Mouse (Mus musculus): ENCODE measurements around the gene Zfyve1.

Gene Zfyve1

GRCm38 (mm10) chr12:83580283-83580682 is 16.7 kb downstream of the Zfyve1 start:
- no peak for DNase-seq (ENCODE audit: low read depth)

- no peak for DNase-seq (ENCODE audit: low read depth)
Measured at GRCm38 (mm10) chr12:83578896-83579569, 18.0 kb downstream of the Zfyve1 start.

DNA sequence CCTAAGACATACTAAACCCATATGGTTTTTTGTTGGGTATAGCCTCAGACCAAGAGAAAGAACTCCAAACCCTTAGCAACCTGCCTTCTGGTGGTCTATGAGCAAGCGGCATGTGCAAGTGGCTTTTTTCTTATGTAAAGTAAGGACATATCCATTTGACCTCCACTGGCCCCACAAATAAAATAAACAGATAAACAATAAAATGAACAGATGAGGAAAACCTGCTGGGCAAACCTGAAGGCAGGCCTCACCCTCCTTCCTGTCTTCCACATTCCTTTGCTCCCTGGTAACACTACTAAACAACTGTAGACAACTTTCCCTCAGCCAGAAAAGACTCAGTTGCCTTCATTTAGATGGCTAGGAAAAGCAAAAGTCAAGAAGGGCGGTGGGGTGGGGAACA is 18.7 kb downstream of the Zfyve1 start:
- DNase-seq (ENCODE audit: low read depth) = no peak

- DNase-seq (ENCODE audit: low read depth) = no peak
Measured at GRCm38 (mm10) chr12:83577445-83577844, 19.6 kb downstream of the Zfyve1 start.

DNA sequence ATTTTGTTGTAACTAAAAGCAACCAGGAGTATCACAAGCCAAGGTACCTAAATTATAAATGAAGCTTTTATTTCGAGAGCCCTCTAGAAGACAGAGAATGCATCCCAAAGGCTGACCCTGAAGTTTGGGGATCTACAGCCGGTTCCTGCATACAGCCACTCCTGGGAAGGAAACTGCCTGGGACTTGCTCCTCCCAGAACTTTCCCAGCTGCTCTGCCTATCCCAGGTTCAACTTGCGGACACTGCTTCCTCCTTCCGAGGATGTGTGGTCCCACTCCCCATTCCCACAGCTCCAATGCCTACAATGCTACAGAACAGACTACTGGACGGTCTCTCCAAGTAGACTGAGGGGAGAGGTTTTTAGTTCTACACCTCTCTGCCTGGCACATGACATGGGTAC is 24.3 kb downstream of the Zfyve1 start:
- DNase-seq (ENCODE audit: low read depth) = no peak

DNA sequence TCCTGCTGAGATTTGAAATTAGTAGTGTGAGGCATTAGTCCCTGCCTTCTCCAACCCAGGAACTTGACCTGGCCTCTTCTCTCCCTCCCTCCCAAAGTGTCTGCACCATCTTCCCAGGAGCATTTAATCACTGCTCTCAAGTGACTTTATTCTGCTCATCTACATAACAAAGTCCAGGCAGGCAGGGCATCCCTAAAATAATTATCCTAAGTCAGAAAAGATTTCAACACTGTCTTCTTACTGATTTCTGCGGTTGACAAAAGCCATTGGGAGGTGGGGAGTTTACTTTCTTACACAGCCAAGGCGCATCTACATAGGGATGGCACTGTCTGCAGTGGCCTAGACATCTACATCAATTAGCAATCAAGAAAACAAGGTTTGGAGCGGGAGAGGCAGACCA is 27.2 kb downstream of the Zfyve1 start:
- DNase-seq (ENCODE audit: low read depth) = no peak

GRCm38 (mm10) chr12:83562589-83562988 is 34.4 kb downstream of the Zfyve1 start:
- no peak for DNase-seq (ENCODE audit: low read depth)

- no peak for DNase-seq (ENCODE audit: low read depth)
Measured at GRCm38 (mm10) chr12:83560189-83560588, 36.8 kb downstream of the Zfyve1 start.

DNA sequence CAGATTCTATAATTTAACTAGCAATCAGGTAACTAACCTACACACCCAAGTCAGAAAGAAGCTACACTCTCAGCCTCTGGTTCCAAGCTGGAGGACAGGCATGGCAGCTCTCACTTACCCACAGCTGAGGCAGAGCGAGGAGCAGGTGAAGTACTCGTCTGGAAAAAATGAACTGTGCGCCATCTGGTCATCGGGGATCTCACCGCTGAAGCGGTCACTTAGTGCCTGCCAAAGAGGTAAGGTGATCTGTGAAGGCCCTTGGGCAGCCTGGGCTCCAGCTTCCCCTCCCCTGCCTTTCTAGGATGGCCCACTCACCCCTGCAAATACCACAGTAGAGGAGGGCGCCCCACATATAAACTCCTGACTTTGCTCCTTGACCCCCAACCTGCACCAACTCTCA is 38.5 kb downstream of the Zfyve1 start:
- no peak for DNase-seq (ENCODE audit: low read depth)

DNA sequence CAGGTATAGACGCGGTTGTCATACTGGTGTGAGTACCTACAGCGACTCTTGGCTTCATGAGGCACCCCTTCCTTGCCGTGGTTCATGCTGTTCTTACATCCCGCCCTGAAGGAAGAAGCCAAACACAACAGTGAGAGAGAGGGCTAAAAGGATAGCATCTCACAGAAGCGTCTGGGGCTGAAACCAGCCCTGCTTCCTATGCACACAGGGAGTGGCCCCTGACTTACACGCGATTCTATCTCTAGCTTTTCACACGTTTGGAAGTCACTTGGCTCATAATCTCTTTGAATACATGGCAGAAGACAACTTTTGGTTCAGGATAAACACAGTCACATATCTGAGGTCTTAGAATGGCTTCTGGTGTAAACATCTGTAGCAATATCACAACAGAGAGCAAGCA is 41.4 kb downstream of the Zfyve1 start:
- no peak for DNase-seq (ENCODE audit: low read depth)

DNA sequence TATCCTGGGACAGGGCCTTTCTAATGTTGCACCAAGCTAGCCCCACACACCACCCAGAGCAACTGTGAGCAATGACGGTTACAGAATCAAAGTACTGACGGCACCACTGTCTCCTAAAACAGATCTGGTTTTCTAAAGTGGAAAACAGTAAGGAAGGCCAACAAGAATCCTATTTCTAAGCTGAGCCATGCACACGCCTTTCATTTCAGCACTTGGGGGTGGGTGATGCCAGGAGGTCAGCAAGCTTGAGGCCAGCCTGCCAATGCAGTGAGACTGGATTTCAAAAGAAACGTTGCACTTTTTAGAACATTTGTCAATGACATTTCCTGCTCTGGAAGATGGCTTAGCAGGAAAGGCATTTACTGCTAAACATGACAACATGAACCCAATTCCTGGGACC is 43.2 kb downstream of the Zfyve1 start:
- no peak for DNase-seq (ENCODE audit: low read depth)

DNA sequence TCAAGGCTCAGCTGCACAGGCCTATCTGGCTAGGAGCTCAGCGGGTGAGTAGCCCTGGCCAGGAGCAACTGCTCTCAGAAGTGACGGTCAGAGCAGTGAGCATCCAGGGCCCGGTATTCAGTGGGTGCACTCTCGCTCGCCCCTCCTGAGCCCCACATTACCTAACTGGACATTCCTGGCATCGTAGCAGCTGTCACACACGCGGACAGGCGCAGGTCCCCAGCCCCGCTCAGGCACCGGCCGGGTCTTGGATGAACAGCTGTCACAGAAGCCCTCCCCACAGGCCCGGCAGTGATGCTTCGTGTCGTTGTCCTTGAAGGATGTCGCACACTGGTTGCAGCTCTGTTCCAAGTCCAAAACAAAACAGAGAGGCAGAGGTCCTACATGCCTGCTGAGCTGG is 45.7 kb downstream of the Zfyve1 start:
- no peak for DNase-seq (ENCODE audit: low read depth)

DNA sequence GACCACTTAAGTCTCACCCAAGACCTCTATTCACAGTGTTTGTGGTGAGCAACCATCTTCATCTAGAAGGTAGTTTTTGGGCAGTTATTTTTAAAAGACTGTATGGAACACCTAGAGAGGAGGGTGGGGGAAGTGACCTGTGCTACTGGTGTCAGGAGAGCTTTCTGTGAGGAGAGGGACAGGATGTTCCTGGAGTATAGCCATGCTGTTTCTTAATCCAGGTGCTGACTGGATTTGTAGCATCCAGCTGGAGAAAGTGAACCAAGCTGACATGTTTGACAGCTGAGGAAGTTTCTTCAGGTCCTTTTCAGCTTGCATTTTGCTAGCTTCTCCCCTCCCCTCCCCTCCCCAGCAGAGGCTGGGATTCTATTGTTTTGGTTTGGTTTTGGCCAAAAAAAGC is 52.2 kb downstream of the Zfyve1 start:
- DNase-seq (ENCODE audit: low read depth) = no peak

- DNase-seq (ENCODE audit: low read depth) = no peak
Measured at GRCm38 (mm10) chr12:83543997-83544396, 53.0 kb downstream of the Zfyve1 start.

DNA sequence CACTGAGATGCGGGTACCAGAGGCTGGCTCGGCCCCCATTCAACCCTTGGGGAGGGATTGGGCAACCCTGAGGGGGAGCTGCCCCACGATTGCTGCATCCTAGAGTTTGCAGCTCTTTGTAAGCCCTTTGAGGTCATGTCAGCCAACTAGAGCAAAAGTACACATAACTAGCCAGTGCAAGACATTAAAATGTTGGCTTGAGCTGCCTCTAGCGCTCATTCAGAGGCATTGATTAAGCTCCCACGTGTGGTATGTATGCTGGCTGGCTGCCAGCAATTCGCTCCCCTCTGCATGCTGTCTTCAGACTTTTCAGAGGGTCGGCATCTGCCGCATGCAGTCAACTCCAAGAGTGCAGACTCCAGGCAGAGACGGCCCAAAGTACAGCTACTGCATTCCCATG is 61.0 kb downstream of the Zfyve1 start:
- no peak for DNase-seq (ENCODE audit: low read depth)

DNA sequence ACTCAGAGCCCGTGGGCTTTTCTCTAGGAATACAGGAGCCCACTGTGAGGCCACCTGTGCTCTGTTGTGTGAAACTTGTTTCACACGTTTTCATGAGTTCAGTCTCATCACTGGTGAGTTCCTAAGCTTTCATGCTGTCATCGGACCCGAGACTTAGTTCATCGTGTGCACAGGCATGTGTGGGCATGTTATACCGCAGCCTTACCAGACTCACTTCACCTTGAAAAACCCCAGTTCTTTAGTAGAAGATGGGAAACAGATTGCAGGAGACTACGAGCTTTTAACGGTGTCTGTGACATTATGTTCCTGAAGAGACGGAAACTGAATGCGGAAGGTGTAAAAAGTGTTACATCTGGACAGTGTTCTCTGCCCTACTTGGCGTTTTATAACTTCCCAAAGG is 61.6 kb downstream of the Zfyve1 start:
- no peak for DNase-seq (ENCODE audit: low read depth)

- DNase-seq (ENCODE audit: low read depth) = no peak
Measured at GRCm38 (mm10) chr12:83534190-83534589, 62.8 kb downstream of the Zfyve1 start.

GRCm38 (mm10) chr12:83532966-83533365 is 64.1 kb downstream of the Zfyve1 start:
- no peak for DNase-seq (ENCODE audit: low read depth)

GRCm38 (mm10) chr12:83531992-83532391 is 65.0 kb downstream of the Zfyve1 start:
- DNase-seq (ENCODE audit: low read depth) = no peak

- no peak for DNase-seq (ENCODE audit: low read depth)
Measured at GRCm38 (mm10) chr12:83528665-83529064, 68.4 kb downstream of the Zfyve1 start.

- DNase-seq (ENCODE audit: low read depth) = no peak
Measured at GRCm38 (mm10) chr12:83527816-83528215, 69.2 kb downstream of the Zfyve1 start.

- DNase-seq (ENCODE audit: low read depth) = no peak
Measured at GRCm38 (mm10) chr12:83525822-83526544, 71.0 kb downstream of the Zfyve1 start.

GRCm38 (mm10) chr12:83524329-83524728 is 72.7 kb downstream of the Zfyve1 start:
- no peak for DNase-seq (ENCODE audit: low read depth)

DNA sequence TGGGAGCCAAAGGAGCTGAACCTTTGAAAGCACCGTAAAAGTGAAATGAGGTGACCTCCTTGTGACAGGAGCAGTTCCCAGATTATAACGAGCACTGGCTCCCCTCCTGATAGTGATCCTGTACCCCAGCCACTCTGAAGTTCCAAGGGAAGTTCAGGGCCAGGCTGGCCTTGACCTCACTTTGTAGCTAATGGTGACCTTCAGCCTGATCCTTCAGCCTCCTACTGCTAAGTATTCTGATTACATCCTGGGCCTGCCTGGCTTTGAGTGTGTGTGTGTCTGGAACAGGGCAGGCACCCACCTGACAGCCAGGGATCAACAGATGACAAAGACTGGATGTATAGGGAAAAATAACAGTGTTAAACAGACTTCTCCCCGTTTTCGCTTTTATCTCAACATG is 73.1 kb downstream of the Zfyve1 start:
- no peak for DNase-seq (ENCODE audit: low read depth)

All from fibroblast of lung, adult 2 months (primary cell).